Mouse (Mus musculus): ENCODE measurements around the gene Pebp1. TPM values are rescaled to one million over a fixed set of nuclear protein-coding genes. Genes with fewer than 3 reads are reported as not detected.

The Pebp1 gene
- total and polyA plus RNA-seq, 3 experiments = 412 to 552 (median 465) TPM

DNA sequence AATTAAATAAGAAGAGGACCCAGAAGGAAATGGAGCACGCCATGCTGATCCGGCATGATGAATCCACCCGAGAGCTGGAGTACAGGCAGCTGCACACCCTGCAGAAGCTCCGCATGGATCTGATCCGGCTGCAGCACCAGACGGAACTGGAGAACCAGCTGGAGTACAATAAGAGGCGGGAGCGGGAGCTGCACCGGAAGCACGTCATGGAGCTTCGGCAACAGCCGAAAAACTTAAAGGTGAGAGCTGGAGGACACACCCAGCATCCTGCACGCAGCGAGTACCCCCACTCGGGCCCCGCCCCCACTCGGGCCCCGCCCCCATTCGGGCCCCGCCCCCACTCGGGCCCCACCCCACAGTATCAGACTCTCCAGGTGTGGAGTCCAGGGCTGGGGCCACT, 23.9 kb downstream of the Pebp1 start:
- no peaks in the 10 kb centered on the region for H3K27me3 ChIP-seq (ENCODE audit: control insufficient read depth, insufficient read depth, low read length)
- no peaks in the 10 kb centered on the region for H3K79me2 ChIP-seq (replicated peaks; ENCODE audit: control insufficient read depth, insufficient read depth, low read length)
- 83% methylated on average over 21 of the region's 21 CpGs for WGBS
- H3K27ac ChIP-seq = no peak overlapping the region
- no peak for TF ChIP-seq CTCF (IDR thresholded peaks at IDR 0.05)
- TF ChIP-seq POLR2A (IDR thresholded peaks at IDR 0.05; ENCODE audit: insufficient read depth, low read depth, low read length) = no peak
- H3K4me3 ChIP-seq = no peak overlapping the region
- H3K36me3 ChIP-seq (ENCODE audit: control insufficient read depth, insufficient read depth, low read length) = no peaks in the 10 kb centered on the region
- no peaks in the 10 kb centered on the region for H3K4me1 ChIP-seq (ENCODE audit: control insufficient read depth, insufficient read depth, low read length)
- intact Hi-C loops (cut with DNase I) = no loop called here
- no peak for DNase-seq
- H3K9ac ChIP-seq (ENCODE audit: low read depth, low read length) = no peak overlapping the region

DNA sequence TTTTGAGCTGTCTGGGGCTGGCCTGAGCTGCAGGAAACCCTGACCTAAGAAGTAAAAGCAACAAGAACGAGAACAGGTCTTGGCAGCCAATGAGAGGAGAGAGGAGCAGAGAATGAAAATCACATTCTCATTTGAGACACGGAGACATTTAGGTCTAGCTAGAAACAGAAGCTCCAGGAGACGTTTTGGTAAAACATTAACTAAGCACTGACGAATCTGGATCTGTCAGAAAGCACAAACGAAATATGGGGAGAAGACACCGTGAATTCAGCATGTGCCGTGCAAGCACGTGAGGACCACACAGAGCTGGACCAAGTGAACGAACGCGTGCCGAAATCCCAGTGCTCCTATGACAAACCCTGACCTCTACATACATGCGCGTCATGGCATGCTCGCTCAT, 29.1 kb downstream of the Pebp1 start:
- WGBS = 95% methylated on average over 15 of the region's 15 CpGs
- H3K9ac ChIP-seq (ENCODE audit: low read depth, low read length) = no peak overlapping the region
- H3K36me3 ChIP-seq (ENCODE audit: control insufficient read depth, insufficient read depth, low read length) = no peaks in the 10 kb centered on the region
- no peaks in the 10 kb centered on the region for H3K27me3 ChIP-seq (ENCODE audit: control insufficient read depth, insufficient read depth, low read length)
- H3K79me2 ChIP-seq (replicated peaks; ENCODE audit: control insufficient read depth, insufficient read depth, low read length) = no peaks in the 10 kb centered on the region
- no peaks in the 10 kb centered on the region for H3K4me1 ChIP-seq (ENCODE audit: control insufficient read depth, insufficient read depth, low read length)
- H3K4me3 ChIP-seq = no peak overlapping the region
- TF ChIP-seq CTCF (IDR thresholded peaks at IDR 0.05) = no peak
- no peak for TF ChIP-seq EP300 (IDR thresholded peaks at IDR 0.05; ENCODE audit: insufficient read depth, low read depth, low read length)
- no peak for TF ChIP-seq POLR2A (IDR thresholded peaks at IDR 0.05; ENCODE audit: insufficient read depth, low read depth, low read length)
- DNase-seq = no peak
- intact Hi-C loops (cut with DNase I) = no loop called here
- no peak overlapping the region for H3K27ac ChIP-seq

DNA sequence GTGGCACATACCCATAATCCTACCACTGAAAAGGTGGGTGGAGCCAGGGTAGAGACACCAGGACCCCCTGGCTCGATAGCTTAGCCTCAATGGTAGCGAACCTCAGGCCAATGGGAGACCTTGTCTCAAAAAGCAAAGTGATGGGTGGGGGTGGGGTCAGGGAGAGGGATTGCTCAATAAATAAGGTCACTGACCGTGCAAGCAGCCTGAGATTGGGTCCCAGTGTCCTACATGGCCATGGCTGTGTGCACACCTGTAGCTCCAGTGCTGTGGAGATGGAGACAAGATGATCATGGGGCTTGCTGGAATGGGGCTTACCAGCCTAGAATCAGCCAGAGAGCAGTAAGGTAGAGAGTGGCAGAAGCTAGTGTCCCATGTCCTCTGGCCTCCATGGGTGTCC, 35.7 kb downstream of the Pebp1 start:
- no peak overlapping the region for H3K9ac ChIP-seq (ENCODE audit: low read depth, low read length)
- H3K4me3 ChIP-seq = no peak overlapping the region
- no peaks in the 10 kb centered on the region for H3K36me3 ChIP-seq (ENCODE audit: control insufficient read depth, insufficient read depth, low read length)
- no peaks in the 10 kb centered on the region for H3K79me2 ChIP-seq (replicated peaks; ENCODE audit: control insufficient read depth, insufficient read depth, low read length)
- H3K27ac ChIP-seq = no peak overlapping the region
- 92% methylated on average over 3 of the region's 3 CpGs for WGBS
- no peaks in the 10 kb centered on the region for H3K27me3 ChIP-seq (ENCODE audit: control insufficient read depth, insufficient read depth, low read length)
- H3K4me1 ChIP-seq (ENCODE audit: control insufficient read depth, insufficient read depth, low read length) = no peaks in the 10 kb centered on the region
- intact Hi-C loops (cut with DNase I) = no loop called here
- DNase-seq = no peak
- TF ChIP-seq CTCF (IDR thresholded peaks at IDR 0.05) (no peak), POLR2A (IDR thresholded peaks at IDR 0.05; ENCODE audit: insufficient read depth, low read depth, low read length) (no peak), EP300 (IDR thresholded peaks at IDR 0.05; ENCODE audit: insufficient read depth, low read depth, low read length) (no peak)

DNA sequence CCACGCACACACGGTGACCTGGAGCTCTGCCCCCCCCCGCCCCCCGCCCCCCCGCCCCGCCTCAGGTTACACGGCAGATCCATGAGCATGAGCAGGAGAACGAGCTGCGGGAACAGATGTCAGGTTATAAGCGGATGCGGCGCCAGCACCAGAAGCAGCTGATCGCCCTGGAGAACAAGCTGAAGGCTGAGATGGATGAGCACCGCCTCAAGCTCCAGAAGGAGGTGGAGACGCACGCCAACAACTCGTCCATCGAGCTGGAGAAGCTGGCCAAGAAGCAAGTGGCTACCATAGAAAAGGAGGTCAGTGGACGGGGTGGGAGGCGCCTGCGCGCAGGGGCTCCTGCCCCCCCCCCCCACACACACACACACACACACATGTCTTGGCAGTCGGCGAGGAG, 36.6 kb downstream of the Pebp1 start:
- no peaks in the 10 kb centered on the region for H3K36me3 ChIP-seq (ENCODE audit: control insufficient read depth, insufficient read depth, low read length)
- WGBS = 80% methylated on average over 21 of the region's 24 CpGs
- no peak for DNase-seq
- H3K9ac ChIP-seq (ENCODE audit: low read depth, low read length) = no peak overlapping the region
- no peak overlapping the region for H3K4me3 ChIP-seq
- no peaks in the 10 kb centered on the region for H3K79me2 ChIP-seq (replicated peaks; ENCODE audit: control insufficient read depth, insufficient read depth, low read length)
- TF ChIP-seq CTCF (IDR thresholded peaks at IDR 0.05) = no peak
- TF ChIP-seq POLR2A (IDR thresholded peaks at IDR 0.05; ENCODE audit: insufficient read depth, low read depth, low read length) = no peak
- no peak for TF ChIP-seq EP300 (IDR thresholded peaks at IDR 0.05; ENCODE audit: insufficient read depth, low read depth, low read length)
- intact Hi-C loops (cut with DNase I) = no loop called here
- H3K27ac ChIP-seq = no peak overlapping the region
- no peaks in the 10 kb centered on the region for H3K27me3 ChIP-seq (ENCODE audit: control insufficient read depth, insufficient read depth, low read length)
- no peaks in the 10 kb centered on the region for H3K4me1 ChIP-seq (ENCODE audit: control insufficient read depth, insufficient read depth, low read length)

DNA sequence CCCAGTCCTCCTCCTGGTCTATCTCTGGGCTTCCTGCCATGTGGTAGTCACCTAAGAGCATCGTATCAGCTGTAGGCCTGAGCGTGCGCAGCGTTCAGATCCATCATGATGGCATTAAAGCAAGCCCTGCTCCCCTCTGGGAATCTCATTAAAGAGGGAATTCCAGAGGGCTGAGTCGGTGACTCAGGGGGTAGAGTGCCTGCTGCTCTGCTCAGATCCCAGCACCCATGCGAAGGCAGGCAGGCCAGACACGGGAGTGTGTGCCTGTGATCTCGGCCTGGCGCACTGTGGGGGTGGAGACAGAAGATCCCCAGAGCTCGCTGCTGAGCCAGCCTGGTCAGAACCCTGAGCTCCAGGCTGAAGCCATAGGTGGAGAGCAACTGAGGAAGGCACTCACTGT, 39.1 kb downstream of the Pebp1 start:
- 51% methylated on average over 10 of the region's 10 CpGs for WGBS
- TF ChIP-seq POLR2A (IDR thresholded peaks at IDR 0.05; ENCODE audit: insufficient read depth, low read depth, low read length) (no peak), EP300 (IDR thresholded peaks at IDR 0.05; ENCODE audit: insufficient read depth, low read depth, low read length) (no peak), CTCF (IDR thresholded peaks at IDR 0.05) (no peak)
- H3K27ac ChIP-seq = no peak overlapping the region
- H3K4me3 ChIP-seq = no peak overlapping the region
- H3K27me3 ChIP-seq (ENCODE audit: control insufficient read depth, insufficient read depth, low read length) = no peaks in the 10 kb centered on the region
- no peaks in the 10 kb centered on the region for H3K79me2 ChIP-seq (replicated peaks; ENCODE audit: control insufficient read depth, insufficient read depth, low read length)
- intact Hi-C loops (cut with DNase I) = no loop called here
- no peak overlapping the region for H3K9ac ChIP-seq (ENCODE audit: low read depth, low read length)
- H3K4me1 ChIP-seq (ENCODE audit: control insufficient read depth, insufficient read depth, low read length) = no peaks in the 10 kb centered on the region
- DNase-seq = no peak
- no peaks in the 10 kb centered on the region for H3K36me3 ChIP-seq (ENCODE audit: control insufficient read depth, insufficient read depth, low read length)

DNA sequence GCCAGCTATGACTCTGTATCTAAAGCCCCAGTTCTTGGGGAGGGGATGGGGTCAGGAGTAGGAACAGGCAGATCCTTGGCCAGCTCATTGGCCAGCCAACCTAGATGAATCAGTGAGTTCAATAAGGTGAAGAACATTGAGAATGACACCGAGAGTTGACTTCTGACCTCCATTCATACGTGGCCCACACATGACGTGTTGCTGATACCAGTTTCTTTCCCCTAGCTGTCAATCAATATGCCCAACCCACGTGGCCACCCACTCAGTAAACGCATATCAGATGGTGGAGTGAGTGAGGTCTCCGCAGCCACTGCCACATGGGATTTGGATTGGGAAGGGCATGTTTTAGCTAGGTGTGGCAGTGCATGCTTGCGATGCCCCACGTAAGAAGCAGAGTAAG, 42.3 kb downstream of the Pebp1 start:
- Histone ChIP-seq H3K36me3 (ENCODE audit: control insufficient read depth, insufficient read depth, low read length) (no peaks in the 10 kb centered on the region), H3K4me1 (ENCODE audit: control insufficient read depth, insufficient read depth, low read length) (no peaks in the 10 kb centered on the region), H3K9ac (ENCODE audit: low read depth, low read length) (no peak overlapping the region), H3K79me2 (replicated peaks; ENCODE audit: control insufficient read depth, insufficient read depth, low read length) (no peaks in the 10 kb centered on the region), H3K27me3 (ENCODE audit: control insufficient read depth, insufficient read depth, low read length) (no peaks in the 10 kb centered on the region), H3K4me3 (no peak overlapping the region), H3K27ac (no peak overlapping the region)
- intact Hi-C loops (cut with DNase I) = no loop called here
- no peak for DNase-seq
- TF ChIP-seq POLR2A (IDR thresholded peaks at IDR 0.05; ENCODE audit: insufficient read depth, low read depth, low read length) = no peak
- no peak for TF ChIP-seq EP300 (IDR thresholded peaks at IDR 0.05; ENCODE audit: insufficient read depth, low read depth, low read length)
- no peak for TF ChIP-seq CTCF (IDR thresholded peaks at IDR 0.05)
- 93% methylated on average over 8 of the region's 8 CpGs for WGBS

Measured in heart, adult 2 months (tissue).